Mouse (Mus musculus): ENCODE results near the gene Mdh2. TPM values are rescaled to one million over a fixed set of nuclear protein-coding genes. Genes with fewer than 3 reads are reported as not detected.
A peak's percentile ranks its signal among the peaks of the same experiment; 100 is the strongest.

Gene Mdh2
- total RNA-seq, 2 experiments from 2014 or later, result 1,031 to 1,199 TPM

DNA sequence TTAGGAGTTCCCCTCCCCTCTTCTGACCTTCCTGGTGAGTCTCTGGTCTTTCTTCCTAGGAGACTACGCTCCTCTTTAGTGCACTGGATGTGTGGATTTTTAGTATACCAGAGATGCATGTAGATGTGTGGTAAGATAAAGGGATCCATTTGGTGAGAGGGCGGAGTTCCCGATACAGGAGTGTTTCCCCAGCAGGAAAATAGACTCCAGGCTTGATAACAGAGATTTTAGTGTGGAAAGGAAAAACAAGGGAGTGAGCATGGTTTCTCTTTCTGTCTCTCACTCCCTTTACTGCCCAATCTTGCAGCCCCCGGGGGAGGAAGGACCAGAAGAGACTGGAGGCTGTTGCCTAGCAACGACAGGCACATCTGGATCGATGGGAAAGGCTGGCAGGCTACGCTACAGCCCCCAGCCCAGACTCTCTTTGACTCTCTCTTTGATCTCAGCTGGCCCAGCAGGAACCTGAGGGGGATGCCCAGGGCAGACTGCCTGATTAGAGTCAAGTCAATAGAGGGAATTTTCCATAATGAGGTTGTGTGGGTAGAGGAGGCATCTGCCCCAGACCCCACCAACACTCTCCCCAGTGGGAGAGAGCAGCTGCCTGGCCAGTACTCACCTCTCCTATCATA, 44.1 kb downstream of the Mdh2 start:
- intact Hi-C loops (cut with DNase I; ENCODE audit: low total_unique reads), result no loop called here
- DNase-seq, result no peak

GRCm38 (mm10) chr5:135824517-135824916, 46.2 kb downstream of the Mdh2 start:
- intact Hi-C loops (cut with DNase I; ENCODE audit: low total_unique reads), result no loop called here

DNA sequence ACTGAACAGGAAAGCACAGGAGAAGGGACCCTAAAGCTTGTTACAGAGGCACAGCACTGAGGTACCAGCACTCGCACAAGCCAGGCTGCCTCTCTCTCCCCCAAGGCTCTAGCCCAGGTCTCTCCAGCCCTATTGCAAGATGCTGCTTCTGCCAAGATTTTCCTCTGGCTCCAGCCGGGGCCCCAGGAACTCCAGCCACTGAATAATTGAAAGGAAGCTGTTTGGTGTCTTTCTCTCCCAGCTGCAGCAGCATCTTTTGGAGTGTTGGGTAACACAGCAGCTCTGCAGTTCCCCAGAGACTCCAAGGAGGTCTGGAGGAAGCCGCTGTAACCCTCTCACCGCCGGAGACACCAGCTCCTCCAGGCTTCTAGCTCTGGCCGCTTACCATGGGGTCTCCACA, 47.9 kb downstream of the Mdh2 start:
- peak; percentile 32 for DNase-seq
- intact Hi-C loops (cut with DNase I; ENCODE audit: low total_unique reads), result no loop called here

More at GRCm38 (mm10) chr5:135824517-135824916, 46.2 kb downstream of the Mdh2 start:
- DNase-seq, result no peak

- intact Hi-C loops (cut with DNase I; ENCODE audit: low total_unique reads), result no loop called here
- DNase-seq, result no peak
These were observed 51.1 kb downstream of the Mdh2 start for GRCm38 (mm10) chr5:135829381-135829780.

DNA sequence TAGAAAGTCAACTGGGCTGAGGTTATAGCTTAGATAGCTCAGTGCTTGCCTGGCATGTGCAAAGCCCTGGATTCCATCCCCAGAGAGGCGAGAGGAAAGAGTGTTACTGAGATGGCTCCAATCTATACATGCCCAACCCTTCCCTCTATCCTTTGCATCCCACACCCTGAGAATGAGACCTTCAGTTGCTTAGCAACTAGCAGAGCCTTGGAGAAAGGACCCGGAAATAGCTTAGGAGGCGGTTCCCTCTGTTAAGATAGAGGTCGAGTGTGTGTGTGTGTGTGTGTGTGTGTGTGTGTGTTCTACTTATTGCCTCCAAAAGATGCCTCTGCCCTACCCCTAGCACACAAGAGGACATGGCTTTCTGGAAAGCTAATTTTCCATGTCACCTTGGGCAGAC, 54.4 kb downstream of the Mdh2 start:
- no peak for DNase-seq
- intact Hi-C loops (cut with DNase I; ENCODE audit: low total_unique reads), result no loop called here

DNA sequence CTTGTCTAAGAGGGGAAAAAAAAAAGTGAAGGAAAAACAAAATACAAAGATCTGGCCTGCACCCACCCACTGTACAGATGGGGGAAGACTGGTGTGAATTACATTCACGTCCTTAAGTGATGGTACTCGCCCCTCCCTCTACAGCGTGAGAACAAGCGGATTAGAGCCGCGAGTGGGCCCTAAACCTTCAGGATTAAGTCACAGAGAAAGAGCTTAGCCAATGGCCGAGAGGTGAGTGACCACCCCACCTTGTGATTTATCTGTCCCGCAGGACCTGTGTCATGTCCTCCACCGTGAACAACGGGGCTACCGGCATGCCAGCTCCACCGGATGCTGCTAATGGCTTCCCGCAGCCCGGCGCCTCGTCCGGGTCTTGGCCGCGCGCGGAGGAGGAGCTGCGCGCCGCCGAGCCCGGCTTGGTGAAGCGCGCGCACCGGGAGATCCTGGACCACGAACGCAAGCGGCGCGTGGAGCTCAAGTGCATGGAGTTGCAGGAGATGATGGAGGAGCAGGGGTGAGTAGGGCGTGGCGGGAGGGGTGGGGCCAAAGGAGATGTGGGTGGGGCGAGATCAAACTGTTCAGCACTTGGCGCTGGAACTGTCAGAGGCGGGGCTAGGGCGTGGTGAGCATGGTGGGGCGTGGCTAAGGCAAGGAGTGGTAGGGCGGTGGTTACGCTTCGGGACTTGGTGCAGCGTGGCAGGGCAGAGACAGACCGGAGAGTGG, 56.6 kb downstream of the Mdh2 start:
- DNase-seq, result peak; percentile 55
- intact Hi-C loops (cut with DNase I; ENCODE audit: low total_unique reads), result no loop called here

DNA sequence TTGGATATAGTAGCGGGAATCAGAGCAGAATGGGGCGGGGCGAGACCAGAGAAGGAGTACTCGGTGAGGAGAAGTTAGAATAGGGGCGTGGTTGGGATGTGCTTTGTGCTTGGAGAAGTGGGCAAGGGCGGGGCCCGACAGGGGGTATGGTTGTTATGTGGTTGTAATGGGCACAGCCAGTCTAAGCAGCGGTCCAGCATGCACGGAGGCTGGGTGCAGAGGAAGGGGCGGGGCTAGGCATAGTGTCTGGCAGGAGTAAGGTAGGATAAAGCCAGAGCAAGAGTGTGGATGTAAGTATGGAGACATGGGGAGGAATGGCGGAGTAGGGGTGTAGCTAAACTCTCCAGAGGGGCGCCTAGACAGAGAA, 57.2 kb downstream of the Mdh2 start:
- DNase-seq, result no peak
- intact Hi-C loops (cut with DNase I; ENCODE audit: low total_unique reads), result no loop called here

DNA sequence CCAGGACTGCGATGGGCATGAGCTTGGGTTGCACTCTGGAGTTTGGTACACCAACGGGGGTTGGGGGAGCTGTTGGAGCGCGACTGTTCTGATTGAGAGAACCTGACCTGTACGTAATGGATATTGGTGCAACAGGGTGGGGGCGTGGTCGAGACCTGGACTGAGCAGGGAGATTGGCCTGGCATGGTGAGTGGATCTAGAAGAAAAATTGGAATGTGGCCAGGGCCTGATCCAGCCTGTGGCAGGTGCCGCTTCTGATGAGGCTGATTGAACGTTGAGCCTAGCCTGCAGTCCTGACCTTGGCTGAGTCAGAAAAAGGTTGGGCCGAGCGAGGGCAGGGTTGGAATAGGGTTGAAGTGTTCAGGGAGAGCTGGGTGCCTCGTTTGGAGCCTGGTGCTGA, 57.7 kb downstream of the Mdh2 start:
- intact Hi-C loops (cut with DNase I; ENCODE audit: low total_unique reads), result no loop called here
- DNase-seq, result no peak

Small RNA genes within 50 kb of the gene (microRNA-seq; reads per million reads assigned to microRNA genes)
- gene Gm23268 (0 reads per million in 2 experiments), gene Mir7034 (0 reads per million in 2 experiments)

Other genes with a start within 250 kb of the Mdh2 start
- gene Hip1, start 233.4 kb upstream of the Mdh2 start, total RNA-seq (2021), result 10 to 100 TPM; 54.1 to 58.9 TPM
- gene Ccl26, start 214.9 kb upstream of the Mdh2 start, total RNA-seq (2021), result not detected
- 1 to 10 TPM; 1.1 to 1.7 TPM for gene Ccl24, start 205.4 kb upstream of the Mdh2 start, total RNA-seq (2021)
- gene Rhbdd2, start 145.9 kb upstream of the Mdh2 start, total RNA-seq (2021), result 10 to 100 TPM in 1 of 2 experiments, 1 to 10 TPM in 1; 9.4 to 10.8 TPM
- gene Por, start 108.4 kb upstream of the Mdh2 start, total RNA-seq (2021), result 10 to 100 TPM; 18.7 to 19.4 TPM
- gene Tmem120a, start 34.0 kb upstream of the Mdh2 start, total RNA-seq (2021), result 1 to 10 TPM; 3.8 to 5.2 TPM
- gene Styxl1, start 95 bp upstream of the Mdh2 start, total RNA-seq (2021), result not detected
- gene Srrm3, start 28.4 kb downstream of the Mdh2 start, total RNA-seq (2021), result not detected
- gene Hspb1, start 109.4 kb downstream of the Mdh2 start, total RNA-seq (2021), result 100 to 1,000 TPM; 257 to 459 TPM
- gene Ywhag, start 156.1 kb downstream of the Mdh2 start, total RNA-seq (2021), result 100 to 1,000 TPM; 305 to 325 TPM
- gene Ssc4d, start 196.1 kb downstream of the Mdh2 start, total RNA-seq (2021), result 1 to 10 TPM in 1 of 2 experiments, under 1 TPM in 1; 0.73 to 1.6 TPM
- gene Zp3, start 201.6 kb downstream of the Mdh2 start, total RNA-seq (2021), result not detected
- gene Dtx2, start 216.3 kb downstream of the Mdh2 start, total RNA-seq (2021), result 1 to 10 TPM; 6.7 to 7.5 TPM